Mouse (Mus musculus) testis, postnatal 10 days (tissue): ENCODE results near the gene Tanc2.

ENCODE experiments used
- DNase-seq: peaks from one replicate; pipeline ENCODE4 v3.0.0; 2021; ENCODE audit warnings: low spot score

The Tanc2 gene

GRCm38 (mm10) chr11:105648026-105648425 is 58.2 kb downstream of the Tanc2 start:
- no peak for DNase-seq

GRCm38 (mm10) chr11:105654616-105655015 is 64.8 kb downstream of the Tanc2 start:
- no peak for DNase-seq

GRCm38 (mm10) chr11:105655335-105655734 is 65.5 kb downstream of the Tanc2 start:
- no peak for DNase-seq

GRCm38 (mm10) chr11:105667879-105668278 is 78.1 kb downstream of the Tanc2 start:
- DNase-seq: no peak

GRCm38 (mm10) chr11:105678996-105679395 is 89.2 kb downstream of the Tanc2 start:
- no peak for DNase-seq

- DNase-seq: no peak
Observed at GRCm38 (mm10) chr11:105684747-105685146, 95.0 kb downstream of the Tanc2 start.

- no peak for DNase-seq
Observed at GRCm38 (mm10) chr11:105700528-105700927, 110.7 kb downstream of the Tanc2 start.

GRCm38 (mm10) chr11:105719660-105720059 is 129.9 kb downstream of the Tanc2 start:
- no peak for DNase-seq

GRCm38 (mm10) chr11:105731541-105731940 is 141.8 kb downstream of the Tanc2 start:
- no peak for DNase-seq

GRCm38 (mm10) chr11:105731989-105732531 is 142.3 kb downstream of the Tanc2 start:
- DNase-seq: no peak

- DNase-seq: no peak
Observed at GRCm38 (mm10) chr11:105743171-105743570, 153.4 kb downstream of the Tanc2 start.

- DNase-seq: no peak
Observed at GRCm38 (mm10) chr11:105749297-105750071, 159.7 kb downstream of the Tanc2 start.

GRCm38 (mm10) chr11:105758561-105759203 is 168.9 kb downstream of the Tanc2 start:
- DNase-seq: no peak

GRCm38 (mm10) chr11:105759413-105759812 is 169.6 kb downstream of the Tanc2 start:
- no peak for DNase-seq

- no peak for DNase-seq
Observed at GRCm38 (mm10) chr11:105760346-105760745, 170.6 kb downstream of the Tanc2 start.

- DNase-seq: no peak
Observed at GRCm38 (mm10) chr11:105777802-105778201, 188.0 kb downstream of the Tanc2 start.

- no peak for DNase-seq
Observed at GRCm38 (mm10) chr11:105792501-105792900, 202.7 kb downstream of the Tanc2 start.

- DNase-seq: no peak
Observed at GRCm38 (mm10) chr11:105803686-105804085, 213.9 kb downstream of the Tanc2 start.

GRCm38 (mm10) chr11:105804776-105805175 is 215.0 kb downstream of the Tanc2 start:
- no peak for DNase-seq

- DNase-seq: no peak
Observed at GRCm38 (mm10) chr11:105807103-105807502, 217.3 kb downstream of the Tanc2 start.

GRCm38 (mm10) chr11:105823246-105823645 is 233.5 kb downstream of the Tanc2 start:
- DNase-seq: no peak

GRCm38 (mm10) chr11:105823759-105824158 is 234.0 kb downstream of the Tanc2 start:
- DNase-seq: no peak

- DNase-seq: no peak
Observed at GRCm38 (mm10) chr11:105828175-105828574, 238.4 kb downstream of the Tanc2 start.
